Mouse (Mus musculus) embryonic facial prominence, embryonic 13.5 days (tissue): ENCODE results near the gene Cmbl. TPM values are rescaled to one million over a fixed set of nuclear protein-coding genes. Genes with fewer than 3 reads are reported as not detected.
A peak's percentile ranks its signal among the peaks of the same experiment; 100 is the strongest.

Source experiments
- ATAC-seq: fragments of 200-750 bp; cut with Nextera tagmentation; 2 replicates; pipeline ENCODE4 v1.8.0; 2017; ENCODE audit warnings: low read depth; ENCODE audit not compliant: insufficient number of reproducible peaks, insufficient read depth, low FRiP score, low TSS enrichment
- H3K27ac ChIP-seq: fragments of 300-500 bp; sonication (generic); 2 replicates; pipeline ENCODE4 v1.5.1; 2015; ENCODE audit warnings: moderate library complexity, mild to moderate bottlenecking, inconsistent platforms
- H3K27me3 ChIP-seq: fragments of 300-500 bp; sonication (generic); 2 replicates; pipeline ENCODE4 v1.6.1; 2015; ENCODE audit warnings: mild to moderate bottlenecking, inconsistent platforms
- H3K36me3 ChIP-seq: fragments of 300-500 bp; sonication (generic); 2 replicates; pipeline ENCODE4 v1.6.1; 2015; ENCODE audit warnings: mild to moderate bottlenecking, inconsistent platforms
- H3K4me1 ChIP-seq: fragments of 300-500 bp; sonication (generic); 2 replicates; pipeline ENCODE4 v1.6.1; 2015; ENCODE audit warnings: inconsistent platforms
- H3K4me2 ChIP-seq: fragments of 300-500 bp; sonication (generic); 2 replicates; pipeline ENCODE4 v1.6.1; 2015; ENCODE audit warnings: moderate library complexity, mild to moderate bottlenecking, inconsistent platforms
- H3K4me3 ChIP-seq: fragments of 300-500 bp; sonication (generic); 2 replicates; pipeline ENCODE4 v1.5.1; 2015; ENCODE audit warnings: mild to moderate bottlenecking, inconsistent platforms
- H3K9ac ChIP-seq: fragments of 300-500 bp; sonication (generic); 2 replicates; pipeline ENCODE4 v1.6.1; 2015; ENCODE audit warnings: mild to moderate bottlenecking, inconsistent platforms
- H3K9me3 ChIP-seq: fragments of 300-500 bp; sonication (generic); 2 replicates; pipeline ENCODE4 v1.6.1; 2016; ENCODE audit warnings: inconsistent platforms
- WGBS: fragments of 180-500 bp; shearing (Covaris S2); methylation state at CpG from one replicate; pipeline ENCODE4 v1.1.7; 2015; ENCODE audit warnings: mixed read lengths; 5-methylcytosine and 5-hydroxymethylcytosine counted together
- polyA plus RNA-seq: library from polyadenylated mRNA; unstranded; fragments of >200 nt; fragmentation: Nextera tagmentation; extraction: Ambion mirVana; gene quantifications from 2 replicates; pipeline ENCODE4 v1.2.1, GENCODE M21; 2015

Cmbl gene
- polyA plus RNA-seq, 1 experiment from 2014 or later = 2.7 TPM

GRCm38 (mm10) chr15:31532331-31533021 lies 32.7 kb upstream of the Cmbl start:
- H3K27ac ChIP-seq = no peak overlapping the region
- ATAC-seq = no peak

GRCm38 (mm10) chr15:31533529-31533928 lies 31.7 kb upstream of the Cmbl start:
- ATAC-seq = no peak
- WGBS = 88% methylated on average over 2 of the region's 2 CpGs
- H3K27me3 ChIP-seq = no peaks in the 10 kb centered on the region
- no peak overlapping the region for H3K4me3 ChIP-seq
- H3K36me3 ChIP-seq = no peaks in the 10 kb centered on the region
- H3K4me1 ChIP-seq = peaks cover 25% of the 10 kb centered on the region
- H3K4me2 ChIP-seq = no peak overlapping the region
- no peak overlapping the region for H3K9ac ChIP-seq
- H3K27ac ChIP-seq = no peak overlapping the region
- no peaks in the 10 kb centered on the region for H3K9me3 ChIP-seq

More at GRCm38 (mm10) chr15:31532331-31533021, 32.7 kb upstream of the Cmbl start:
- Histone ChIP-seq H3K4me1 (peaks cover 25% of the 10 kb centered on the region), H3K36me3 (no peaks in the 10 kb centered on the region), H3K9ac (no peak overlapping the region), H3K27me3 (no peaks in the 10 kb centered on the region), H3K9me3 (no peaks in the 10 kb centered on the region), H3K4me3 (no peak overlapping the region), H3K4me2 (no peak overlapping the region)
- 98% methylated on average over 2 of the region's 2 CpGs for WGBS

GRCm38 (mm10) chr15:31534421-31535258 lies 30.5 kb upstream of the Cmbl start:
- no peak overlapping the region for H3K27ac ChIP-seq
- no peak overlapping the region for H3K4me2 ChIP-seq
- peaks cover 19% of the 10 kb centered on the region for H3K4me1 ChIP-seq
- ATAC-seq = no peak
- H3K36me3 ChIP-seq = no peaks in the 10 kb centered on the region
- WGBS = 80% methylated on average over 7 of the region's 7 CpGs
- no peaks in the 10 kb centered on the region for H3K9me3 ChIP-seq
- no peaks in the 10 kb centered on the region for H3K27me3 ChIP-seq
- H3K4me3 ChIP-seq = no peak overlapping the region
- no peak overlapping the region for H3K9ac ChIP-seq

- 23% methylated on average over 8 of the region's 8 CpGs for WGBS
- H3K4me1 ChIP-seq = peaks cover 24% of the 10 kb centered on the region
- H3K4me3 ChIP-seq = no peak overlapping the region
- ATAC-seq = no peak
- no peaks in the 10 kb centered on the region for H3K27me3 ChIP-seq
- no peak overlapping the region for H3K9ac ChIP-seq
- H3K4me2 ChIP-seq = no peak overlapping the region
- no peak overlapping the region for H3K27ac ChIP-seq
- H3K36me3 ChIP-seq = no peaks in the 10 kb centered on the region
- no peaks in the 10 kb centered on the region for H3K9me3 ChIP-seq
These were observed 29.8 kb upstream of the Cmbl start for GRCm38 (mm10) chr15:31535259-31535855.

GRCm38 (mm10) chr15:31536051-31536737 lies 29.0 kb upstream of the Cmbl start:
- Histone ChIP-seq H3K27me3 (no peaks in the 10 kb centered on the region), H3K4me2 (no peak overlapping the region), H3K36me3 (no peaks in the 10 kb centered on the region), H3K4me1 (peaks cover 25% of the 10 kb centered on the region), H3K4me3 (no peak overlapping the region), H3K9ac (no peak overlapping the region), H3K27ac (no peak overlapping the region), H3K9me3 (no peaks in the 10 kb centered on the region)
- 12% methylated on average over 7 of the region's 7 CpGs for WGBS
- ATAC-seq = no peak

GRCm38 (mm10) chr15:31537706-31538105 lies 27.5 kb upstream of the Cmbl start:
- ATAC-seq = no peak
- Histone ChIP-seq H3K4me1 (peaks cover 36% of the 10 kb centered on the region), H3K36me3 (no peaks in the 10 kb centered on the region), H3K4me3 (no peak overlapping the region), H3K4me2 (no peak overlapping the region), H3K27ac (no peak overlapping the region), H3K27me3 (no peaks in the 10 kb centered on the region), H3K9me3 (no peaks in the 10 kb centered on the region), H3K9ac (no peak overlapping the region)
- 92% methylated on average over 2 of the region's 2 CpGs for WGBS

GRCm38 (mm10) chr15:31538346-31538745 lies 26.8 kb upstream of the Cmbl start:
- H3K27ac ChIP-seq = no peak overlapping the region
- ATAC-seq = no peak

GRCm38 (mm10) chr15:31539643-31540512 lies 25.3 kb upstream of the Cmbl start:
- Histone ChIP-seq H3K9me3 (no peaks in the 10 kb centered on the region), H3K27me3 (no peaks in the 10 kb centered on the region), H3K36me3 (no peaks in the 10 kb centered on the region), H3K27ac (no peak overlapping the region), H3K4me2 (no peak overlapping the region), H3K4me3 (no peak overlapping the region), H3K9ac (no peak overlapping the region), H3K4me1 (peaks cover 38% of the 10 kb centered on the region)
- 75% methylated on average over 9 of the region's 9 CpGs for WGBS
- no peak for ATAC-seq

More at GRCm38 (mm10) chr15:31538346-31538745, 26.8 kb upstream of the Cmbl start:
- Histone ChIP-seq H3K9me3 (no peaks in the 10 kb centered on the region), H3K36me3 (no peaks in the 10 kb centered on the region), H3K4me1 (peaks cover 39% of the 10 kb centered on the region), H3K4me2 (no peak overlapping the region), H3K27me3 (no peaks in the 10 kb centered on the region), H3K9ac (no peak overlapping the region), H3K4me3 (no peak overlapping the region)
- 91% methylated on average over 3 of the region's 3 CpGs for WGBS

GRCm38 (mm10) chr15:31540513-31540802 lies 24.7 kb upstream of the Cmbl start:
- WGBS = 71% methylated on average over 1 of the region's 1 CpGs
- H3K9ac ChIP-seq = no peak overlapping the region
- no peak for ATAC-seq
- H3K27me3 ChIP-seq = no peaks in the 10 kb centered on the region
- H3K36me3 ChIP-seq = no peaks in the 10 kb centered on the region
- no peak overlapping the region for H3K4me2 ChIP-seq
- no peak overlapping the region for H3K27ac ChIP-seq
- H3K9me3 ChIP-seq = no peaks in the 10 kb centered on the region
- H3K4me3 ChIP-seq = no peak overlapping the region
- peaks cover 33% of the 10 kb centered on the region for H3K4me1 ChIP-seq

GRCm38 (mm10) chr15:31542013-31542958 lies 22.9 kb upstream of the Cmbl start:
- ATAC-seq = no peak
- Histone ChIP-seq H3K9ac (0 out of 2 replicates have a peak overlapping the region, but pooled peaks have one; percentile 6), H3K4me3 (no peak overlapping the region), H3K4me1 (peaks cover 20% of the 10 kb centered on the region), H3K4me2 (peak overlapping the region; percentile 41), H3K27ac (peak overlapping the region; percentile 73), H3K36me3 (no peaks in the 10 kb centered on the region), H3K27me3 (no peaks in the 10 kb centered on the region), H3K9me3 (no peaks in the 10 kb centered on the region)
- WGBS = 10% methylated on average over 10 of the region's 10 CpGs
